Mouse (Mus musculus): ENCODE results near the gene Orai2.

DNA sequence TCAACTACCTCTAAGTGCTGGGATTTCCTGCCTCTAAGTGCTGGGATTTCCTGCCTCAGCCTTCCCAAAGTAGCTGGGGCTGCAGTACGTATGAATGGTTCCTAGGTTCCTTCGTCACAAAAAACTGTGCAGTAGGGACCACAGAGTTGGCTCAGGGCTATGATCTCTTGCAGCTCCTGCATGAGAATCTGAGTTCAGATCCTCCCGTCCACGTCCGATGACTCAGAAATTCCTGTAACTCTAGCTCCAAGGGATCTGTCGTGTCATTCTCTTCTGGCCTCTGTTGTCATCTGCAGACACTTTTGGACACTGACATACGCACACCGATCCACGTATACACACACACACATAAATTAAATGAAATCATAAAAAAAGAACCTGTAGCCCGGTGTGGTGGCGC, 42.2 kb upstream of the Orai2 start:
- TF ChIP-seq CTCF (IDR thresholded peaks at IDR 0.05; ENCODE audit: control insufficient read depth, insufficient read depth, insufficient read length) = no peak
- no peak for TF ChIP-seq MAX (IDR thresholded peaks at IDR 0.05)
- no peak for TF ChIP-seq FOSL1 (IDR thresholded peaks at IDR 0.05; ENCODE audit: insufficient read depth, low read length, poor library complexity, severe bottlenecking)
- no peak for TF ChIP-seq MYOD1 (IDR thresholded peaks at IDR 0.05; ENCODE audit: control insufficient read depth, insufficient read length, low read depth)

Data from C2C12 (cell line).